ENCODE assay signal across 7 mouse cellular contexts in the genomic region with DNA sequence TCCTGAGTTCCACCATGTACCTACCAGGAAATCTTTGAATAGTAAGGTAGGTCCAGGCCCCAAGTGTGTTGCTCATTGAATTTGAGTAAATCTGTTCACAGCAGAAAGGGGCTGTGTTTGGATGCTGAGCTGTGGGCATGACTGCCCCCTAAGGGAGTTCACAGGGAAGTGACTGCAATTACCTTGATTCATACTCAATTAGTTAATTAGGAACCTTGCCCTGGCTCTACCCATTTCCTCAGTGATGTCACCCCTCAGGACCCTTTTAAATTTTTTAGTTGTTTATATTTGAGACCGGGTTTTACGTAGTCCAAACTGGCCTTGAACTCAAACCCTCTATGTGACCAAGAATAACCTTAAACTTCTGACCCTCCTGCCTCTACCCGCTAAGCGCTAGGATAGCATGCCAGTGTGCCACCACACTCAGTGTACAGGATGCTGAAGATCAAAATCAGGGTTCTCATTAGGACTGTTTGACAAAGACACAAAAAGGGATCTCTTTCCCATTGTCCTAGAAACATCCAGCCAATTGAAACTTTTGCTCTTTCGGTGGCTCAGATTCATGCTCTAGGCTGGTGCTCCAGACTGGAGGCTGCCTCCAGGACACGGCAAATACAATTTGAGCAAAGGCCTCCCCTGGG. TPM values are rescaled to one million over a fixed set of nuclear protein-coding genes. Genes with fewer than 3 reads are reported as not detected.
A peak's percentile ranks its signal among the peaks of the same experiment; 100 is the strongest.
DNase-seq lines count a peak whose midpoint lies in the region; ATAC-seq lines count a peak whose summit lies in the region.

No protein-coding gene starts in this region.

- peak overlapping the region; percentile 99 for H3K4me2 ChIP-seq in lung, embryonic 15.5 days
- peak overlapping the region; percentile 98 for H3K4me2 ChIP-seq in embryonic facial prominence, embryonic 14.5 days (ENCODE audit: low read depth, low read length)
- peak overlapping the region; percentile 94 for H3K4me2 ChIP-seq in limb, embryonic 13.5 days (replicated peaks)

- WGBS in lung, embryonic 15.5 days: 8% methylated on average over 6 of the region's 6 CpGs
- 8% methylated on average over 6 of the region's 6 CpGs for WGBS in embryonic facial prominence, embryonic 14.5 days
- 11% methylated on average over 6 of the region's 6 CpGs for WGBS in limb, embryonic 13.5 days

- H3K9me3 ChIP-seq in lung, embryonic 15.5 days: no peaks in the 10 kb centered on the region
- no peaks in the 10 kb centered on the region for H3K9me3 ChIP-seq in embryonic facial prominence, embryonic 14.5 days (ENCODE audit: control insufficient read depth, low read length)
- H3K9me3 ChIP-seq in limb, embryonic 13.5 days: no peaks in the 10 kb centered on the region

- no peaks in the 10 kb centered on the region for H3K27me3 ChIP-seq in lung, embryonic 15.5 days
- no peaks in the 10 kb centered on the region for H3K27me3 ChIP-seq in embryonic facial prominence, embryonic 14.5 days (replicated peaks; ENCODE audit: control insufficient read depth, insufficient read depth, low read length)
- H3K27me3 ChIP-seq in limb, embryonic 13.5 days: no peaks in the 10 kb centered on the region

- H3K4me1 ChIP-seq in lung, embryonic 15.5 days: peaks cover 29% of the 10 kb centered on the region
- H3K4me1 ChIP-seq in embryonic facial prominence, embryonic 14.5 days (ENCODE audit: control insufficient read depth, insufficient read depth, low read length): peaks cover 7% of the 10 kb centered on the region
- peaks cover 18% of the 10 kb centered on the region for H3K4me1 ChIP-seq in limb, embryonic 13.5 days

- H3K4me3 ChIP-seq in lung, embryonic 15.5 days: peak overlapping the region; percentile 76
- peak overlapping the region; percentile 66 for H3K4me3 ChIP-seq in embryonic facial prominence, embryonic 14.5 days (ENCODE audit: low read depth, low read length)
- H3K4me3 ChIP-seq in limb, embryonic 13.5 days: peak overlapping the region; percentile 69

- peak; percentile 5; the same call in 1 of the 2 replicates for ATAC-seq in lung, embryonic 15.5 days (ENCODE audit: borderline replicate concordance, extremely low read depth, low FRiP score, low TSS enrichment)
- ATAC-seq in embryonic facial prominence, embryonic 14.5 days (ENCODE audit: low read depth): peak; percentile 11; the same call in 1 of the 2 replicates
- ATAC-seq in limb, embryonic 13.5 days (ENCODE audit: low FRiP score, low read depth): peak; percentile 12; the same call in 1 of the 2 replicates

- H3K27ac ChIP-seq in lung, embryonic 15.5 days: peak overlapping the region; percentile 51; the same call in 1 of the 2 replicates
- 0 out of 2 replicates have a peak overlapping the region, but pooled peaks have one; percentile 36 for H3K27ac ChIP-seq in embryonic facial prominence, embryonic 14.5 days (replicated peaks; ENCODE audit: low read depth, low read length)
- peak overlapping the region; percentile 48 for H3K27ac ChIP-seq in limb, embryonic 13.5 days

- H3K9ac ChIP-seq in lung, embryonic 15.5 days: peak overlapping the region; percentile 34
- H3K9ac ChIP-seq in embryonic facial prominence, embryonic 14.5 days (ENCODE audit: low read depth, low read length): peak overlapping the region; percentile 74
- peak overlapping the region; percentile 78 for H3K9ac ChIP-seq in limb, embryonic 13.5 days

- H3K36me3 ChIP-seq in lung, embryonic 15.5 days: no peaks in the 10 kb centered on the region
- H3K36me3 ChIP-seq in embryonic facial prominence, embryonic 14.5 days (ENCODE audit: control insufficient read depth, insufficient read depth, low read length): no peaks in the 10 kb centered on the region
- H3K36me3 ChIP-seq in limb, embryonic 13.5 days: no peaks in the 10 kb centered on the region

- no peak for DNase-seq in lung, postnatal 4 days
- peak; percentile 24 for DNase-seq in embryonic facial prominence, embryonic 14.5 days (ENCODE audit: low spot score)
- DNase-seq in retina, embryonic 14.5 days (ENCODE audit: low spot score): peak; percentile 50
- DNase-seq in layer of hippocampus, adult 18-20 months (ENCODE audit: low spot score in 2 of 2): no peak
- no peak for DNase-seq in kidney, postnatal 36 days

RNA-seq across cellular contexts. Expression of a gene that starts 0.5 kb away (rescaled TPM):
- polyA plus RNA-seq in lung, embryonic 15.5 days (2015; fragmentation: Nextera tagmentation; extraction: Ambion mirVana): 24.8 and 25.7 TPM in 2 replicates
- polyA plus RNA-seq in embryonic facial prominence, embryonic 14.5 days (2014; fragmentation: Nextera tagmentation; extraction: Ambion mirVana): 8.5 and 9.5 TPM in 2 replicates
- 18.1 and 20.4 TPM in 2 replicates for polyA plus RNA-seq in limb, embryonic 13.5 days (2015; fragmentation: Nextera tagmentation; extraction: Ambion mirVana)
- total RNA-seq in layer of hippocampus, adult 18-20 months (2021): 10 to 100 TPM; 12.8 to 18.5 TPM

RNA-seq across cellular contexts. Expression of a gene that starts 11.7 kb away (rescaled TPM):
- polyA plus RNA-seq in lung, embryonic 15.5 days (2015; fragmentation: Nextera tagmentation; extraction: Ambion mirVana): 481 and 520 TPM in 2 replicates
- polyA plus RNA-seq in embryonic facial prominence, embryonic 14.5 days (2014; fragmentation: Nextera tagmentation; extraction: Ambion mirVana): 666 and 723 TPM in 2 replicates
- polyA plus RNA-seq in limb, embryonic 13.5 days (2015; fragmentation: Nextera tagmentation; extraction: Ambion mirVana): 522 and 540 TPM in 2 replicates
- total RNA-seq in layer of hippocampus, adult 18-20 months (2021): 100 to 1,000 TPM; 206 to 211 TPM

RNA-seq across cellular contexts. Expression of a gene that starts 49.6 kb away (rescaled TPM):
- 17.1 and 17.3 TPM in 2 replicates for polyA plus RNA-seq in lung, embryonic 15.5 days (2015; fragmentation: Nextera tagmentation; extraction: Ambion mirVana)
- 14.0 and 14.2 TPM in 2 replicates for polyA plus RNA-seq in embryonic facial prominence, embryonic 14.5 days (2014; fragmentation: Nextera tagmentation; extraction: Ambion mirVana)
- polyA plus RNA-seq in limb, embryonic 13.5 days (2015; fragmentation: Nextera tagmentation; extraction: Ambion mirVana): 14.4 and 15.8 TPM in 2 replicates
- 10 to 100 TPM; 57.2 to 57.9 TPM for total RNA-seq in layer of hippocampus, adult 18-20 months (2021)

Comparison
In these comparisons a context has a peak if more than half of its experiments do, and no peak if none do; other contexts are left out.
1. DNase-seq: peak in embryonic facial prominence, embryonic 14.5 days (single experiment) and retina, embryonic 14.5 days (single experiment); none in lung, postnatal 4 days (0 of 2), layer of hippocampus, adult 18-20 months (0 of 2) and kidney, postnatal 36 days (0 of 2).
2. Peak in every context shown above with its lines, with median percentiles within 50 percentile points of each other: ATAC-seq, H3K27ac ChIP-seq, H3K4me2 ChIP-seq, H3K4me3 ChIP-seq and H3K9ac ChIP-seq.